Mouse (Mus musculus) cerebellum, adult 18-20 months (tissue): Measurements from ENCODE around the gene Pik3r1.

ENCODE experiments used
- DNase-seq, 2 experiments: peaks; one replicate each; pipeline ENCODE4 v3.0.0; 2021

Pik3r1 gene

DNA sequence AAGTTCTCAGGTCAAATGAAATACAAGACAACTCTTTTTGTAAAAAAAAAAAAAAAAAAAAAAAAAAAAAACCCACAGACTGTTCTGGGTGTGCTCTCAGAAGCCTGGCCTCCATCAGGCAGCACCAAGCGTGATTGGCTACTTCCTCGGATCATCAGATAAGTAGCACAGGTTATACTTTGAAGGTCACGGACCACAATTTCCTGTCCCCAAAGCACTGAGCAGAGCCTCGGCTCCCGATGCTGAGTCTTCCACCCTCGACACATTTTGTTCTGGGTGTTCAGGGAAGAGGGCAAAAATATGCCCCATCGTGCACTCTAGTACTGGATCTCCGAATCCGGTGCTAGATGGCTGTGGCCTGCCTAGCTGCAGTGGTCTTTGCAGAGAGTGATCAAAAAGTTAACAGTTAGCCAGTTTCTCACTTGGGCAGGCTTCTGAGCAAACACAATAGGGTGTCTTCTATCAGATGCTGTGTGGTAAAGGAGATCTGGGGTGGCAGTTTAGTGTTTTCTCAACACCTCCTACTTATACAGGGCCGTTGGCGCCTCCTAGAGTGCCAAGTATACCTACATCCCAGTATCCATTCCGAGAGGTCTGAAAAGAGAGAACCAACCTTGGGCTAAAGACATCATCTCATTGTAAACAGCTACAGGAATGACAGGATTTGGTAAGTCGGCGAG lies 65.8 kb downstream of the Pik3r1 start:
- no peak for DNase-seq

DNA sequence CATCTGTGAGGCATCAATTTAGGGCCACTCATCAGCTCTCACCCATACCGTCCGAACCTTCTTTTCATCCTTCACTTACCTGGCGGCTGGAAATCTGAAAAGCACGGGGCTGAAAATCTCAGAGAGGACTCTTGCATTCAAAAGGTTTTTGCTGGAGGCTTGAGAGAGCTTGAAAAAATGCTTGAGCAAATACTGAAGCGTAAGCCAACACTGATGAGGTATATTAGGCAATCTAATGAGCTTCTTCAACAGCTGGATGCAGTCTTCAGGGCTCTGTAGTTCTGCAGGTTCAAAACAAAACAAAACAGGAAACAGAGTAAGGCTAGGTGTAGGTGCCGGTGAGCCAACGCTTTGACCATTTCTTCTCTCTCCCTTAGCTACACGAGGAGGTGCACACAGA lies 66.4 kb downstream of the Pik3r1 start:
- DNase-seq: no peak

DNA sequence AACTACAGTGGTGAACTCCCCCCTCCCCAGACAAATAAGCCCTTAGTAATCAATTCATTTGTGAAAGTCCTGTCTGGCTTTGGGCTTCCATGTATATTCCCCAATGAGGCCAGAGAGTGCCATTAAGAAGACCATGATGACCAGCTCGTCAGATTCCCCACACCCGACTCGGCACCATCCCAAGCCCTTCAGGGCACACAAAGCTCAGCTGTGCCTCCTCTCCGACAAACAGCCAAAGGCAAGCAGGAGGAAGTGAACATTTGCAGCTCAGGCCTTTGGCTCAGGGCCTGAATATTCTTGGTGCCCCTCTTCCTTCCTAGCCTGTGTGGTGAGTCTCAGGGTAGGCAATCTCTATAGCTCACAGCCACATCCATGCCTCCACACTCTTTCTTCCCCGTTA lies 68.3 kb downstream of the Pik3r1 start:
- no peak for DNase-seq

GRCm38 (mm10) chr13:101697966-101698365 lies 70.1 kb downstream of the Pik3r1 start:
- no peak for DNase-seq

DNA sequence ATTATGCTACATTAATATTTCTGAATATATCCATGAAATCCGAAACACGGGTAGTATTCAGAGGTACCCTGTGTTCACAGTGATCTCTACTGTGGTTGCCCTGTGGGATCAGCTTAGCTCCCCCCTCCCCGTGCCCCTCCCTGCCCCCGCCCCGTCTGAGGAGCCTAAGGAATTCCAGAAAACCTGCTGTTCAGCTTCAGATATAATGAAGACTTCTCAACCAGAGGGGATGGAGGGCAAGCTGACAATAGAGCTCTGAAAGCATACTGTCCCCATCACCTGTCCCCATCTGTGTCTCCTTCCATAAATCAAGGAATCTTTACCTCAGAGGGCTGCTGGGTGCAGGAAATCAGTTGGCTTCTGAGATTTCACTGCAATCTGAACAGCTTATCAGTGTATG lies 70.6 kb downstream of the Pik3r1 start:
- DNase-seq: no peak

GRCm38 (mm10) chr13:101696827-101697226 lies 71.2 kb downstream of the Pik3r1 start:
- no peak for DNase-seq

- DNase-seq: no peak
Observed at GRCm38 (mm10) chr13:101696316-101696715, 71.7 kb downstream of the Pik3r1 start.

GRCm38 (mm10) chr13:101695876-101696275 lies 72.1 kb downstream of the Pik3r1 start:
- peak; percentile 90 to 93 for DNase-seq

GRCm38 (mm10) chr13:101694496-101695251 lies 73.3 kb downstream of the Pik3r1 start:
- DNase-seq: peak; percentile 71 to 79

- peak; percentile 82 to 87 for DNase-seq
Observed at GRCm38 (mm10) chr13:101693967-101694495, 74.0 kb downstream of the Pik3r1 start.

DNA sequence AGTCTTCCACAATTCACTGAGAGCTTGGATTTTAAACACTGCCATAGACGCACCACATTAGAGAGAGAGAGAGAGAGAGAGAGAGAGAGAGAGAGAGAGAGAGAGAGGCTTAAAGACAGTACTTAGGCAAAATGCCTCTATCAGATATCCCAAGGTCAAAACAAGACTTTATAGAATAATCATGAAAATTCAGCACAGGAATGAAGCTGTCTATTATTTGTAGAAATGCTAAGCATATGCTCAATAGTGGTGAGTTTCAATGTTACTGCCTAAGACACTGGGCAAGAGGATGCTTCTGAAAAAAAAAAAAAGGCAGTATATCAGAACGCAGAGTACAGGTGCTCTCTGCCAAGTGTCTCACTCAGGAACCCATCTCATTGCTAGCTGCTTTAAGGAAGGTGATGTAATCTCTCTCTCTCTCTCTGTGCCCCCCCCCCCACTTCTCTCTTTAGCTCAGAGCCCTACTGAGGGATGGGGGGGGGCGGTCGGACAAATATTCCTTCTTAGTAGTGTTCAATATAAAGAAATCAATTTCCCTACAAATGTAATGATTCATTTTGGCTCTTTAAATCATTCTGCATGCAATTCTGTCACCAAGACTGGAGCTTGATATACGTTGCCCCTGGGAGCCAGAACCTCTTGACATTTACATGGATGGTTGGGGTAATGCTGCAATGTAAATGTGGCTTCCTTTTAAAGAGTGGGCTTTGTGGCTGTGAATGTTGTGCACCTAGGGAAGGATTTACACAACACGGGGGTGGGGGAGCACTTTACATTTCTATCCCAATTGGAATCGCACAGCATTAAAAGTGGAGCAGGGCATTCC lies 74.9 kb downstream of the Pik3r1 start:
- peak; percentile 53 to 55 for DNase-seq

GRCm38 (mm10) chr13:101692239-101692784 lies 75.7 kb downstream of the Pik3r1 start:
- DNase-seq: peak; percentile 86 to 89

DNA sequence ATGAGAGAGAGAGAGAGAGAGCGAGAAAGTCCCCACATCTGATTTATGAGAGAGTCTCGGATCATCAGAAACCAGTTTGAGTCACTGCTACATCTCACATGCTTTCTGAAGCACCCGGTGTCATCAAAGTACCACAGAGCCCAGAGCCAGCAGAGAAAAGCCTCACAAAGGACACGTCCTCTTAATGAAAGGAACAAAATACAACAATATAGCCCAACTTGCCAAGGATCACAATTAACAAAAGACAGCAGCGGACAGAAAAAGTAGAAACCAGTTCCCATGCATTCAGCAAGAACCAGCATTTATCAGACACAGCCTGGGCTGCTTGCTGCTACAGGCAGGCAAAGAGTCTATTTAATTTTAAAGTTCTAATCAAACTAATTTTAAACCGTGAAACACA lies 76.3 kb downstream of the Pik3r1 start:
- DNase-seq: peak; percentile 32 to 56

DNA sequence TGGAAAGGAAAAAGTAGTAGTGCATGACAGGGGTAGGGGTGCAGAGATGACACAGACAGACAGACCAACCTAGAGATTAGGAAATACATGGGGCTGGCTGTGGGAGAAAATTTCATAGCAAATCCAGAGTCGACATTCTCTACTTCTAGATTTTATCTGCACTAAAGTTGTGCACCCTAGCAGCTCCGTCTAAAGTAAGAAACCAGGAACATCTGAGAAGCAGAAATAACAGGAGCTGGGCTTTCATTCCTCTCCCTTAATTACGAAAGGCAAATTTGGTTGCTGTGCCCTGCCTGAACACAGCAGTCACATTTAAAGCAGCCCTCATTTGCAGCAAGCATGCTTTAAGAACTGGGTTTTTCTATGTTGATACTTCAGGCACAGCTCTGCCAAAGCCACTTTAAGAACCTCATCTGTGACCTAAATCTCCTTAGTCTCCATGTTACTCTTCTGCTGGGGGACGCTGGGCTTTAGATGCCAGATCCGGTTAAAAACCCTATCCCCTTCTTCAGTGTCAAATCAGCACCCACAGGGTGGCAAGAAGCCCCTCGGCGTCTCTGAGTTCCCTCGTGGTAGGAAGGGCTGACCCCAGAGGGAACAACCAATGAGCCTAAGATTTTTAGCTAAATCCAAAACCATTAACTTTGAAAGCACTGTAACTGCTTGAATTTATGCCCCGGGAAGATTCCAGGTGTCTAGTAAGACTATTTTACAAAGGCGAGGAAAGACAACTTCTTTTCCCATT lies 76.9 kb downstream of the Pik3r1 start:
- DNase-seq: peak; percentile 22 to 46

DNA sequence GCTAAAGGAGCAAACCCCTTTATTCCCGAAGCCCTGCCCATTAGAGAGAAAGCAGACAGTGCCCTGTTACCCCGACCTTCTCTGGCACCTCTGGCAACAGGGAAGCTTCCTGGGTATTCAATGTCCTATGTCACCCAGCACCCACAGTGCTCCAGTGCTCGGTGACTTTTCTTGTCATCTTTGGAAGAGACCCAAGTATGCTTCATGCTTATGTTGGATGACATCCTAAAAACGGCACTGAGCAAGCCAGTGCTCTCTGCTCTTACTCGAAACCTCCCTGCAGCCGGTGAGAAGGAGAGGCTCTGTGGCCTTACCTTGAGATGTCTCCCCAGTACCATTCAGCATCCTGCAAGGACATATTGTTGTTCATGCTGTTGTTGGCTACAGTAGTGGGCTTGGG lies 77.8 kb downstream of the Pik3r1 start:
- peak; percentile 33 to 51 for DNase-seq

DNA sequence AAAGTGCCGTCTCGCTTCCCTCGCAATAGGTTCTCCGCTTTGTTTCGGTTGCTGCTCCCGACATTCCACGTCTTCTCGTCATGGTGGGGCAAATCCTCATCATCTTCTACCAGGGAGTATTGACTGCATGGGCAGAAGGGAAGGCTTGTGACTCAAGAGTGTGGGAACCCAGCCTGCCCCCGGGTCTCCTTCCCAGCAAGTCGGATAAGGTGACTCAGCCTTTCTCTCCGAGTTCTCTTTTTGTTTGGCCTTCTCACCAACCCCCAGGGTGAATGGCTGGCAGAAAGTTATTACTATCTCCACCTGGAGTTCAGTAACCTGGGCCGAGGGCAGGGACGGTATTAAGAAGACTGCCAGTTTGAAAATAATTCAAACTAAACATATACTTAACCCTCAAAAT lies 81.8 kb downstream of the Pik3r1 start:
- DNase-seq: no peak

DNA sequence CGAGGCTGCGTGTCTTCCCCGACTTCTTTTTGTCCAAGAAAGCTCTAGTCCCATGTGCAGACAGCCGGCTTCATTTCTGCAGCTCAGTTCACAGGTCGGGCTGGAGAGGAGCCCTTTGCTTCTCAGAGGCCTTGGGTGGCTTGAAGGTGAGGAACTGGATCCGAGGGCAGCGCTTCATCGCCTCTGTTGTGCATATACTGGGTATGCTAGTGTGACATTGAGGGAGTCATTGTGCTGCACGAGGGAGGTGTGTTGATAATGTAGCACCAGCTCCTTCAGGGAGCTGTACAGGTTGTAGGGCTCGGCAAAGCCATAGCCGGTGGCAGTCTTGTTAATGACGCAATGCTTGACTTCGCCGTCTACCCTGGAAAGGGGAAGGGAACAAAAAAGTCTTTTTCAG lies 83.3 kb downstream of the Pik3r1 start:
- no peak for DNase-seq

DNA sequence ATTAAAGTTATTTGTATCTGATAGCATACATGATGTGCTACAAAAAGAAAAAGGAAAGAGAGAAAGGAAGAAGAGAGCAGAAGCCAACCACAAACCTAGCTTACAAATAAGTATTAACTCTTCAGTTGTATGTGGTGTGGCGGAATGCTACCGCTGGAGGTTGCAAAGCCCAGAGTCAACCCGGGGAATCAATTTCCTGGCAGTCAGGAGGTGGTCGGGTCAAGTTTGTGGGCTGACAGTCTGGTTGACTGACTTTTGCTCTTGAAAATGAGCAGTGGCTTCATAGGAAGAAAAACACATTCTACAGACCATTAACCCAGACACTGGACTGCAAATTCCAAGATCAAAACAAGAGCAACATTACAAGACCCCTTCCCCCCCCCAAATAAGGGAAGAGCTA lies 85.6 kb downstream of the Pik3r1 start:
- no peak for DNase-seq

DNA sequence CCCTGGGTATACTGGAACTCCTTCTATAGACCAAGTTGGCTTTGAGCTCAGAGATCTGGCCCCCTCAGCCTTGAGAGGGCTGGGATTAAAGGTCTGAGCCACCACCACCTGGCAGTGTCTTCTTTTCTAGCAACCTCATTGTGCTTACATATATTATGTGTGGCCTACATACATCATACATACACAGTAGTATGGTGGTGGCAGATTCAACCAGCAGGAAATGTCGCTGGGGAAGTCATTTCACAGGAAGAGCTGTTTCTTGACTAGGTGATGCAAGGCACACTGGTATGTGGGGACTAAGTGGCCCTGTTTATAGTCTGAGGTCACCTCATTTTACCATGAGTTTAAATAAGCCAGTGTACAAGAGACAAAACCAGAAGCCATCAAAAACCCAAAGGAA lies 87.9 kb downstream of the Pik3r1 start:
- no peak for DNase-seq

GRCm38 (mm10) chr13:101678984-101679383 lies 89.0 kb downstream of the Pik3r1 start:
- no peak for DNase-seq

- DNase-seq: no peak
Observed at GRCm38 (mm10) chr13:101678036-101678435, 90.0 kb downstream of the Pik3r1 start.

GRCm38 (mm10) chr13:101673876-101674275 lies 94.1 kb downstream of the Pik3r1 start:
- no peak for DNase-seq
